Mouse (Mus musculus) stomach, embryonic 15.5 days (tissue): ENCODE measurements around the gene Smarcc1. TPM values are rescaled to one million over a fixed set of nuclear protein-coding genes. Genes with fewer than 3 reads are reported as not detected.
A peak's percentile ranks its signal among the peaks of the same experiment; 100 is the strongest.

ENCODE experiments used
- ATAC-seq: fragments of 200-750 bp; cut with Nextera tagmentation; 2 replicates; pipeline ENCODE4 v1.8.0; 2017; ENCODE audit warnings: low read depth, moderate number of reproducible peaks, moderate TSS enrichment; ENCODE audit not compliant: insufficient read depth, low FRiP score
- H3K27ac ChIP-seq: fragments of 300-500 bp; sonication (generic); 2 replicates; pipeline ENCODE4 v1.5.1; 2015; ENCODE audit warnings: mild to moderate bottlenecking, inconsistent platforms
- H3K27me3 ChIP-seq: fragments of 300-500 bp; sonication (generic); replicated peaks from 2 replicates; pipeline ENCODE4 v1.6.1; 2015; ENCODE audit warnings: inconsistent platforms
- H3K36me3 ChIP-seq: fragments of 300-500 bp; sonication (generic); 2 replicates; pipeline ENCODE4 v1.6.1; 2015; ENCODE audit warnings: inconsistent platforms
- H3K4me1 ChIP-seq: fragments of 300-500 bp; sonication (generic); 2 replicates; pipeline ENCODE4 v1.6.1; 2015; ENCODE audit warnings: inconsistent platforms
- H3K4me2 ChIP-seq: fragments of 300-500 bp; sonication (generic); 2 replicates; pipeline ENCODE4 v1.6.1; 2015; ENCODE audit warnings: mild to moderate bottlenecking, inconsistent platforms
- H3K4me3 ChIP-seq: fragments of 300-500 bp; sonication (generic); replicated peaks from 2 replicates; pipeline ENCODE4 v1.5.1; 2015; ENCODE audit warnings: inconsistent platforms
- H3K9ac ChIP-seq: fragments of 300-500 bp; sonication (generic); 2 replicates; pipeline ENCODE4 v1.6.1; 2015; ENCODE audit warnings: inconsistent platforms
- H3K9me3 ChIP-seq: fragments of 300-500 bp; sonication (generic); 2 replicates; pipeline ENCODE4 v1.6.1; 2016; ENCODE audit warnings: inconsistent platforms
- WGBS: fragments of 180-500 bp; shearing (Covaris S2); methylation state at CpG from one replicate; pipeline ENCODE4 v1.1.7; 2015; 5-methylcytosine and 5-hydroxymethylcytosine counted together
- polyA plus RNA-seq: library from polyadenylated mRNA; unstranded; fragments of >200 nt; fragmentation: Nextera tagmentation; extraction: Ambion mirVana; gene quantifications from 2 replicates; pipeline ENCODE4 v1.2.1, GENCODE M21; 2015

Smarcc1 gene
- polyA plus RNA-seq, 1 experiment from 2014 or later: 94.3 TPM

DNA sequence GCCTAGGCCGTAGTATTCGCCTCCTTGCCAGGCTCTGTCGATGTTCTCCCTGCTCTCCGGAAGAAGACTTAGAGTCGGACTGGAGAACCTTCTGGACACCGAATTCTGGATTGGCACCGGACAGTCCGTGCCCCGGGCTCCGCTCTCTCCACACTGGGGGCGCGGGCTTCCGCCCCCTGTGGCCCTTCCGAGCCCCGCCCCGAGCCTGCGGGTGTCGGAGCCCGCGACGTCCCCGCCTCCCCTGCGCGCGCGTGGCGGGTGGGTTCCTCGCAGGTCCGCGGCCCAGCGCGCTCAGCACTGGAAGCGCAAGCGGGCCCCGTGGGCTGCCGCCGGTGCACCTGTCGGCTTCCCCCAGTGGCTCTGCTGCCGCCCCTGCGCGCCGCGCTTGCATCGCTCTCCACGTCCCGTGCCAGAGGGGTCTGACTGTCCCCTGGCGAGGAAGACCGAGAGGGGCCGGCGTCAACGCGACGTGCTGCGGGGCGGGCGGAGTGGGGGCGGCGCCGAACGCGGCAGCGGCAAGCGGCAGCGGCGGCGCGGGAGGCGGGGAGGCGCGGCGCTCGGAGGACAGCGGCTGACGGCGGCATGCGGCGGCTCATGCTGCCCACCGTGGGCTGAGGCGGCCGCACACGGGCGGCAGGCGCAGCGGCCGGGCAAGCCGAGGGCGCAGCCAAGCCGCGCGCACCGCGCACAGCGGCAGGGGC is 127.5 kb downstream of the Smarcc1 start:
- 0 out of 2 replicates have a peak, but pooled peaks cover 3% of the 10 kb centered on the region for H3K36me3 ChIP-seq
- peaks cover 14% of the 10 kb centered on the region for H3K4me1 ChIP-seq
- H3K9ac ChIP-seq: peak overlapping the region; percentile 20; the same call in 1 of the 2 replicates
- H3K27me3 ChIP-seq: peaks cover 7% of the 10 kb centered on the region
- peak overlapping the region; percentile 100 for H3K4me2 ChIP-seq
- 1% methylated on average over 80 of the region's 93 CpGs for WGBS
- peak overlapping the region; percentile 66 for H3K4me3 ChIP-seq
- no peaks in the 10 kb centered on the region for H3K9me3 ChIP-seq
- peak; percentile 24; the same call in 1 of the 2 replicates for ATAC-seq
- no peak overlapping the region for H3K27ac ChIP-seq

DNA sequence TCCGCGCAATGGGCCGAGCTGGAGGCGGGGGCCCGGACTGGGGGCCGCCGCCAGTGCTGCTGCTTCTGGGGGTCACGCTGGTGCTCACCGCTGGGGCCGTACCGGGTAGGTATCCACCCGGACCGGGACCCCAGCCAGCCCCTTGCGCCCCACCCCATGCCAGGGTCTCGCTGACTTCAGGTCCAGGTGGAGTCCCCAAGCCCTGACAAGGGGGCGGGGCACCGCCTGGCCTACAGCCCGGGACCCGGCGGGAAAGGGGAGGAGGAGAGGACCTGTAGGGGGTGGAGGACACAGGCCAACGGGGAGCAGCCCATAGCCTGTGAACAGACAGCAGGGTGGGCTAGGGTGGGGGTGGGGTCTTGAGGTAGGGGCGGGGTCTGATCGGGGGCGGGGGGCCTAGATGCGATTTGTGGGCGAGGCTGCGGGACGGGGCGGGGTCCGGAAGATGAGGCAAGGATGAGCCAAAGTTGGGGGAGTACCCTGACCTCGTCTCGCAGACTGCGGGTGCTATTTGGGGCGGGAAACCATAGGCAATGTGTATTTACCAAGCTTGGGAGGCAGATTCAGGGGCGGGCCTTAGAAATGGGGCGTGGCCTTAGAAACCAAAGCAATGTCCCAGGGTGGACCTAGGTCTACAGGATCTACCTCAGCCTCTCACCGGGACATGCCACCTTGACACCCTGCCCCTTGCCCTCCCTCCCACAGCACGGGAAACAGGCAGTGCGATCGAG is 128.2 kb downstream of the Smarcc1 start:
- Histone ChIP-seq H3K4me2 (peak overlapping the region; percentile 100), H3K9me3 (no peaks in the 10 kb centered on the region), H3K9ac (peak overlapping the region; percentile 20; the same call in 1 of the 2 replicates), H3K36me3 (no peaks in the 10 kb centered on the region), H3K27ac (no peak overlapping the region), H3K4me1 (peaks cover 14% of the 10 kb centered on the region), H3K27me3 (peaks cover 7% of the 10 kb centered on the region), H3K4me3 (peak overlapping the region; percentile 66)
- WGBS: under 1% methylated on average over 40 of the region's 40 CpGs
- ATAC-seq: peak; percentile 67; the same call in 1 of the 2 replicates

DNA sequence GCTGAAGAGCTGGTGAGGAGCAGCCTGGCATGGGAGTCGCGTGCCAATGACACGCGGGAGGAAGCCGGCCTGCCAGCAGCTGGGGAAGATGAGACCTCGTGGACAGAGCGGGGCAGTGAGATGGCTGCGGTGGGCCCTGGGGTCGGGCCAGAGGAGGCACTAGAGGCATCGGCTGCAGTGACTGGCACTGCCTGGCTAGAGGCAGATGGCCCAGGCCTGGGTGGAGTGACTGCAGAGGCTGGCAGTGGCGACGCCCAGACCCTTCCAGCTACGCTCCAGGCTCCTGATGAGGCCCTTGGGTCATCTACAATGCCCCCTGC is 128.8 kb downstream of the Smarcc1 start:
- H3K27ac ChIP-seq: no peak overlapping the region
- H3K4me3 ChIP-seq: peak overlapping the region; percentile 66
- H3K4me2 ChIP-seq: peak overlapping the region; percentile 100
- H3K36me3 ChIP-seq: no peaks in the 10 kb centered on the region
- H3K9ac ChIP-seq: no peak overlapping the region
- 38% methylated on average over 13 of the region's 13 CpGs for WGBS
- H3K9me3 ChIP-seq: no peaks in the 10 kb centered on the region
- no peak for ATAC-seq
- H3K27me3 ChIP-seq: peaks cover 7% of the 10 kb centered on the region
- peaks cover 14% of the 10 kb centered on the region for H3K4me1 ChIP-seq

DNA sequence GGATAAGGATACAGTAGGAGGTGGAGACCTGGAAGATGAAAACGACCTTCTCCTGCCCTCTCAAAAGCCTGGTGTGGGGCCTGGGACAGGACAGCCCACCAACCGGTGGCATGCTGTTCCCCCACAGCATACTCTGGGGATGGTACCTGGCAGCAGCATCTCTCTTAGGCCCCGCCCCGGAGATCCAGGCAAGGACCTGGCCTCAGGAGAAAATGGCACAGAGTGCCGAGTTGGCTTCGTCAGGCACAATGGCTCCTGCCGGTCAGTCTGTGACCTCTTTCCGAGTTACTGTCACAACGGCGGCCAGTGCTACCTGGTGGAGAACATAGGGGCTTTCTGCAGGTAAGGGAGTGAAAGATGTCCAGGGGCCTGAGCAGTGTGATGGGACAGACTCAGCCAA is 129.5 kb downstream of the Smarcc1 start:
- Histone ChIP-seq H3K36me3 (no peaks in the 10 kb centered on the region), H3K27ac (no peak overlapping the region), H3K9ac (no peak overlapping the region), H3K4me2 (no peak overlapping the region), H3K4me3 (no peak overlapping the region), H3K9me3 (no peaks in the 10 kb centered on the region), H3K27me3 (peaks cover 7% of the 10 kb centered on the region), H3K4me1 (peaks cover 14% of the 10 kb centered on the region)
- 83% methylated on average over 10 of the region's 10 CpGs for WGBS
- ATAC-seq: no peak

DNA sequence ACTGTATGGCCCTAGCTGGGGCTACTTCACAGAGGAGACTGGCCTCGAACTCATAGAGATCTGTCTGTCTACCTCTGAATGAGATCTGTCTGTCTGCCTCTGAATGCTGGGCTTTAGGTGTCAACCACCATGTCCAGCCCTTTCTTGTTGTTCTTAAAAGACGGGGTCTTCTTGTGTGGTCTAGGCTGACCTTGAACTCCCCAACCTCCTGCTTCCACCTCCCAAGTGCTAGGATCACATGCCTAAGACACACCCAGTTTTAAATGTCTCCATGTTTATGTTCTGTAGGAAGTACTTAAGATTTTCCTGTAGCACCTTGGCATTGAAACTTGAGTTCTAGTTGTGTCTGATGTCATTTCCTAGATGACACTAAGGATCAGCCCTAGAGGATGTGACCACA is 131.4 kb downstream of the Smarcc1 start:
- Histone ChIP-seq H3K36me3 (no peaks in the 10 kb centered on the region), H3K9ac (no peak overlapping the region), H3K4me1 (peaks cover 14% of the 10 kb centered on the region), H3K9me3 (no peaks in the 10 kb centered on the region), H3K27ac (no peak overlapping the region), H3K27me3 (peaks cover 7% of the 10 kb centered on the region), H3K4me3 (no peak overlapping the region), H3K4me2 (no peak overlapping the region)
- WGBS: 71% methylated on average over 2 of the region's 2 CpGs
- ATAC-seq: no peak

DNA sequence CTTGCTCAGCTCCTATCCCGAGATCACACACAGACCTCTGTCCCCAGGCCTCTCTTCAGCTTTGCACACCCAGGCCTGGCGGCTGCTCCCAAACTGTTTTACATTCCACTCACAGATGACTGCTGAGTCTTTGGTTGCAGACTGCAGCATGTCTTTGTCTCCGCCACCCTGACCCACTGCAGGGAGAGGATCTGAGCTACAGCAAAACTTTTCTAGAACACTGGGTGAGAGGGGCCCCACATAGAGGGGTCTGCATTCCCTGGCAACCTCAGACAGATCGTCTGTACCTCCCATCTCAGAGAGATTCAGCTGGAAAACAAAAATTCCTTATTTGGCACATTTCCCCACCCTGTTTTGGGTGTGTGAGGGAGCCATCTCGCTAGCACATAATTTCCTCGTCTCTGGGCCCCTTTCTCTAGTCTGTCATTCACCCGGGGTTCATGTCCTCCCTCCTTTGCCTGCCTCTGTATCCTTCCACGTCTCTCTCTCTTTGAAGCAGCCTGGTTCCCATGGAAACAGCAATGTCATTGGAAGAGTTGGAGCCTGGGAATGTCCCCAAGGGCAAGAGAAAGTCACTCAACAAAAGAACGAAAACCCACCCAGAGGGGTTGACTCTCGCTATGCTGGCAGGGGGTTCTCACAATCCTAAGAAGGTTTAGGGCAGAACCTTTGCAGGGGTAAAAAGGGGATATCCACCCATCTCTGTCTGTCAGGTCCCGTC is 132.5 kb downstream of the Smarcc1 start:
- H3K27me3 ChIP-seq: peaks cover 2% of the 10 kb centered on the region
- H3K9me3 ChIP-seq: no peaks in the 10 kb centered on the region
- 22% methylated on average over 11 of the region's 11 CpGs for WGBS
- peaks cover 14% of the 10 kb centered on the region for H3K4me1 ChIP-seq
- H3K4me2 ChIP-seq: peak overlapping the region; percentile 20; the same call in 1 of the 2 replicates
- H3K4me3 ChIP-seq: no peak overlapping the region
- peak overlapping the region; percentile 53 for H3K27ac ChIP-seq
- no peak for ATAC-seq
- H3K36me3 ChIP-seq: no peaks in the 10 kb centered on the region
- H3K9ac ChIP-seq: no peak overlapping the region

DNA sequence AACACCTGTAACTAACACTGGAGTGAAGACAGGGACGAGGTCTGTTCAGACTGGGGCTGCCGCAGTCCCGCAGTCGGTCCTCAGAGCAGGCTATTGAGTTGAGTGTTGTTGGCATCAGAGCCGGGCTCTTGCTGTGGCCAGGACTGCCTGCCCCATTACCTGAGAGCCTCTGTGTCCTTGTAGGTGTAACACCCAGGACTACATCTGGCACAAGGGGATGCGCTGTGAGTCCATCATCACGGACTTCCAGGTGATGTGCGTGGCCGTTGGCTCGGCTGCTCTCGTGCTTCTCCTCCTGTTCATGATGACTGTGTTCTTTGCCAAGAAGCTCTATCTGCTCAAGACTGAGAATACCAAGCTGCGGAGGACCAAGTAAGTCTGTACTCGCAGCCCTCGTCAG is 133.3 kb downstream of the Smarcc1 start:
- H3K4me2 ChIP-seq: no peak overlapping the region
- H3K27ac ChIP-seq: no peak overlapping the region
- no peaks in the 10 kb centered on the region for H3K36me3 ChIP-seq
- H3K9me3 ChIP-seq: no peaks in the 10 kb centered on the region
- H3K4me3 ChIP-seq: no peak overlapping the region
- ATAC-seq: no peak
- 87% methylated on average over 14 of the region's 14 CpGs for WGBS
- H3K9ac ChIP-seq: no peak overlapping the region
- no peaks in the 10 kb centered on the region; the same call in 1 of the 2 replicates for H3K27me3 ChIP-seq
- peaks cover 14% of the 10 kb centered on the region for H3K4me1 ChIP-seq

DNA sequence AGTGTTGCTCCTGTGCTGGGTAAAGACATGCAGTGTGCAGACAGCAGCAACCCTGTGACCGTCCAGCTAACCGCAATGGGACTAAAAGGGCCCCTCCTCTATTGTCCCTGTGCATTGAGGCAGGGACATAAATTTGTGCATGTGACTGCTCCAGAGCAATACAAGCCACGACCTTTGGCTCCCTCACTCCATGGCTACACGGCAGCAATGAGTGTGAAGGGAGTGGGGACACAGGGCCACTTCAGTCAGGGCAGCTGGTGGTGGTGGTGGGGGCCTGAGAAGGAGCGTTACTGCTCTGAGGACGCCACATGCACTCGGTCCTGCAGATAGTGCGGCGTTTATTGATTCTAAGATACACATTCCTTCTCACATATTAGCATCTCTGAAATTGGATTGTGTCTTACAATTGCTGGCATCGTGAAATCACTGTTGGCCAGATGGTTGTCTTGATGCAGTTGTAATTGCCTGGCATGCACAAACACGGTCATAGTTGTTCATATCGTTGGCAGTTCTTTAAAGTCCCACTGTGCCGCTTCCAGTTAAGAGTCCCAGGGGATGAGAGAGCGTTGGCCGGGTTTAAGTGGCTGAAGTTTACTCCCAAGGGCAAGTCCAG is 138.0 kb downstream of the Smarcc1 start:
- H3K36me3 ChIP-seq: no peaks in the 10 kb centered on the region
- H3K9ac ChIP-seq: no peak overlapping the region
- no peak overlapping the region for H3K27ac ChIP-seq
- 70% methylated on average over 15 of the region's 15 CpGs for WGBS
- H3K9me3 ChIP-seq: no peaks in the 10 kb centered on the region
- H3K4me1 ChIP-seq: no peaks in the 10 kb centered on the region
- no peaks in the 10 kb centered on the region for H3K27me3 ChIP-seq
- H3K4me3 ChIP-seq: no peak overlapping the region
- no peak overlapping the region for H3K4me2 ChIP-seq
- no peak for ATAC-seq

DNA sequence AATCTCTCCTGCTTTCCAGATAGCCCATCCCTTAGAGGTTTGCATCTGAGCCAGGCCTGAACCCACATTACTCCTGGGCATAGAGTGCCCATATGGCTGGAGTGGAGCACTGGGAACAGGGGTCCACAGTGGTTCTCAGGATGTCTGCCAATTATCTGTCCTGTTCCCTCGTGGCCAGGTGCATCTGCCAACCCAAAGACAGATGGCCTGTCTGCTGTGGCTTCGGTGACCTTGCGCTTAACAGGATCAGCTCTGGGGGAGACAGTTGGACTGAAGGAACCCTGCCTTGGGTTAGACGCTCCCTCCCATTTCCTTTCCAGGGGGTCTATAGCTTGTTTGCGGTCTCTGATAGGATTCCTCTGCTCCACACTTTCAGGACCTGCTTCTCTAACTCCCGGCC is 141.1 kb downstream of the Smarcc1 start:
- no peak overlapping the region for H3K9ac ChIP-seq
- no peak overlapping the region for H3K4me2 ChIP-seq
- no peak for ATAC-seq
- H3K27me3 ChIP-seq: no peaks in the 10 kb centered on the region
- no peak overlapping the region for H3K27ac ChIP-seq
- WGBS: 66% methylated on average over 6 of the region's 6 CpGs
- no peaks in the 10 kb centered on the region for H3K9me3 ChIP-seq
- H3K36me3 ChIP-seq: no peaks in the 10 kb centered on the region
- no peaks in the 10 kb centered on the region for H3K4me1 ChIP-seq
- H3K4me3 ChIP-seq: no peak overlapping the region

DNA sequence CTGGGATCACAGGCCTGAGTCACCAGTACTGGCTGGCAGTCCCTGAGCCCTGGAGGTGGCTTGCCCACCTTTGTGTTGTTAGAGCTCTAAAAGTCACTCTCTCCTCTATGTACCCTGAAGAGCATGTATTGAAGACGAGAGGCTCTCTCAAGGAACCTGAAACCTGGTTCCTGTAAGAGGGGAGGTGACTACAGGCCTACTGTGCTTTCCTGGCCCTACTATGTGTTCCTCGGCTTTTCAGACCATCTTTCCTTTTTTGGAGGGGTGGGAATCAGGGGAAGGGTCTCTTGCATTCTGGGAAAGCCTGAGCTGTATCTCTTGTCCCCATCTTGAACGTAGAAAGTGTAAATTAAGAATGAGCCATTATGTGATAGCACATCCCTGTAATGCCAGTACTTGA is 141.6 kb downstream of the Smarcc1 start:
- no peak for ATAC-seq
- Histone ChIP-seq H3K4me1 (no peaks in the 10 kb centered on the region), H3K4me3 (no peak overlapping the region), H3K36me3 (no peaks in the 10 kb centered on the region), H3K9ac (no peak overlapping the region), H3K27me3 (no peaks in the 10 kb centered on the region), H3K27ac (no peak overlapping the region), H3K9me3 (no peaks in the 10 kb centered on the region), H3K4me2 (no peak overlapping the region)
- WGBS: 80% methylated on average over 3 of the region's 3 CpGs

DNA sequence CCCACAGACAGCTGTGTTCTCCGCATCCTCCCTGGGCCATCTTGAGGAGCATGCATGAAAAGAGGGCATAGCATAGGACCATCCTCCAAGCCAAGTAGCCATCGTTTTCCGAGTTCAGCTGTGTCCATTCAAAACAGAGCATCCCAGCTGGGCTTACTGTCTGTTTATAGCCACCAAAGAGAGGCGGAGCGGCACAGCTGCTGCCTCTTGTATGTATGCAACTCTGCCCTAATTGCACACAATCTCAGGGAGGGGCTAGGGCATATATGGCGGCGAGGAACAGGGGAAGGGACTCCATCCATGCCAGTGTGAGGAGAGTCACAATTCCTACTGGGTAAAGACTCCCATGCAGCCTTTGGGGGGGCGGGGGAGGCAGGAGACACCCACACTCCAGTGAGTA is 145.7 kb downstream of the Smarcc1 start:
- Histone ChIP-seq H3K4me3 (no peak overlapping the region), H3K27me3 (no peaks in the 10 kb centered on the region), H3K4me2 (no peak overlapping the region), H3K36me3 (no peaks in the 10 kb centered on the region), H3K4me1 (no peaks in the 10 kb centered on the region), H3K9me3 (no peaks in the 10 kb centered on the region), H3K27ac (no peak overlapping the region), H3K9ac (no peak overlapping the region)
- WGBS: 78% methylated on average over 8 of the region's 8 CpGs
- ATAC-seq: no peak

DNA sequence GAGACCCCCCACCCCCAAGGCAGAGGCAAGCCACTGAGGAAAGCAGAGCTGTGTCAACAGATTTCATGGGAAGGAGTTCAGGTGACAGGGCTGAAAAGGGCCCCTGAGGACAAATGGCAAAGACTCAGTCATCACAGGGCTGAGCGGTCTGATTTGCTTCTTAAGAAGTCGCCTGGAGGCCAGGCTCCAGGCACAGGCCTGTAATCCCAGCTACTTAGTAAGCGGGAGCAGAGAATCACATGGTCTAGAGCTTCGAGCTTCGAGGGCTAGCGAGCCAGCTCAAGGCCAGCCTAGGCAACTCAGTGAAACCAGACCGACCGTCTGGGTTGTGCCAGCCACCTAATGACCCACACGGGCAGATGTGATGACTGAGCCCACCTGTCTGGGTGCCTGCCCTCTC is 147.5 kb downstream of the Smarcc1 start:
- H3K36me3 ChIP-seq: no peaks in the 10 kb centered on the region
- WGBS: 79% methylated on average over 9 of the region's 9 CpGs
- no peak overlapping the region for H3K9ac ChIP-seq
- no peak overlapping the region for H3K4me3 ChIP-seq
- H3K4me1 ChIP-seq: no peaks in the 10 kb centered on the region
- no peak overlapping the region for H3K27ac ChIP-seq
- no peaks in the 10 kb centered on the region for H3K9me3 ChIP-seq
- no peak overlapping the region for H3K4me2 ChIP-seq
- no peaks in the 10 kb centered on the region for H3K27me3 ChIP-seq
- ATAC-seq: no peak
